Mouse (Mus musculus): Measurements from ENCODE around the gene Cfap58.
A peak's percentile ranks its signal among the peaks of the same experiment; 100 is the strongest.

Cfap58 gene

DNA sequence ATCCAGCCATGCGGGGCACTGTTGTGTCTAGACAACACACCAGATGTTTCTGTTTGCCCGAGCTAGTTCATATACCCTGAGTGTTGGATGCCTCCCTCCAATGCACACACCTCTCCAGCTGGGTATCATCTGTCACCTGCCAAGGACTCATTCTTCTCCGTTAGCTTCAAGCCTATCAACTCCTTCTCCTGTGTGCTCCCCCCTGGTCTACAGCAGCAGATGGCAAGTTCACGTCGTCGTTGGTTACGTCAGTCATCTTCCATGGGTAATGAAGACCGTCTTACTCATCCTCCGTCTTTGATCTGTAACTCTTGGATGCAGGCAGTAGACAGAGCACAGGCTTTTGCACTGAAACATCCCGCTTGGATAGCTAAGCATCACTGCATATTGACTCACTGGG, 42.8 kb downstream of the Cfap58 start:
- DNase-seq, result peak; percentile 19

GRCm38 (mm10) chr19:47985606-47986213, 48.2 kb downstream of the Cfap58 start:
- no peak for DNase-seq

- peak; percentile 44 for DNase-seq
Measured at GRCm38 (mm10) chr19:47987986-47988385, 50.5 kb downstream of the Cfap58 start.

DNA sequence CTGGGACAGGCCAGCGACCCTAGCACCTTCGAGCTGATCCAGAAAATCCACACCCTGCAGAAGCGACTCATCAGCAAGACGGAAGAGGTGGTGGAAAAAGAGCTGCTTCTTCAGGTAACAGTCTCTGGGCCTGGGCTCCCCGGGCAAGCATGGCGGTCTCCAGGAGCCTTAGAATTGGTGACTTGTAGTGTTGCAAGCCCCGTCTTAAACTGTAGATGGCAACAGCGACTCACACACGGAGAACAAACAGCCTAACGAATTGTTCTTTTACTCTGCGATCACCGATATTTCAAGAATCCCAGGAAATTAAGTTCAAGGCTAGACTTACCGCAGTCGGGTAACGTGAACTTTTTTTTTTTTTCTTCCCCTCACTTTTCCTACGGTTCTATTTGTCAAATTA, 51.0 kb downstream of the Cfap58 start:
- DNase-seq, result peak; percentile 77

- peak; percentile 33 for DNase-seq
Measured at GRCm38 (mm10) chr19:47988880-47989574, 51.6 kb downstream of the Cfap58 start.

DNA sequence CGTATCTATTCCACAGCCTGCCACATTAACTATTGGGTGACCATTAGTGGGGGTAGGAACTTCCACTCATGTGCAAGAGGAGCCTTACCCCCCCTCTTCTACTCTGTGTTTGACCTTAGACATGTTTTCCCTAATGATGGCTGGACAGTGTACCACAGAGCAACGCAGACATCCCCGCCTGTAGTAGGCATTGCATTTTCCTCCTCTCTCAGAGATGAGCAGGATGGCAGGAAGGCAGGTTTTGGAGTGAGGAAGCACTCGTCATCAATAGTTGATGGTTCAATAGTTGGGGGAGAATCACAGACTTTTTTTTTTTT, 52.1 kb downstream of the Cfap58 start:
- no peak for DNase-seq

GRCm38 (mm10) chr19:48001240-48001639, 63.8 kb downstream of the Cfap58 start:
- peak; percentile 85 for DNase-seq

- no peak for DNase-seq
Measured at GRCm38 (mm10) chr19:48001774-48002173, 64.3 kb downstream of the Cfap58 start.

DNA sequence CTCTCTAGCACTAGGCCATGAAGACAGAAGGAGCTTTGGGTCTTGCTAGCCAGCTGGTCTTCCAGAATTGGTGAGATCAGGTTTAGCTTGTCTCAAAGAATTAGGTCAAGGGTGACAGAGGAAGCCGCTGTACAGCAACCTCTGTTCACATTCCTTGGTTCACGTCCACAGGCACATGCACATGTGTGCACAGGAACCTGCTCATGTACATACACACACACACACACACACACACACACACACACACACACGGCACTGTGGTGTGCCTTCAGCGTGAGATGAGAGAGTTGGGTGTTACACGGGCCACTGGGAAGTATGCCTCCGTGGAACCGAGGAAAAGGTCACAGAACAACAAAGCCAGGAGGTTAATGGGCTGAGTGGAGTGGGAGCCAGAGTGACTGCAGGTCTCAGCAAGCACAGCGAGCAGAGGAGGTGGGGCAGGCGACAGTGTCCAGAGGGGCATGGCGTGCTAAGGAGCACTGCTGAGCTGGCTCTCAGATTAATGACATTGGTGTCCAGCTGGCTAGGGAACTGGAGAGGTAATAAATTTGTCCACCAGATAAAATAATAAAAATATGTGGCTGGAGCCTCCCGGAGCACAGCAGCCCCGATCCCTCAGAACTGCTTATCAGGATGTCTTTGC, 71.4 kb downstream of the Cfap58 start:
- peak; percentile 66 for DNase-seq

DNA sequence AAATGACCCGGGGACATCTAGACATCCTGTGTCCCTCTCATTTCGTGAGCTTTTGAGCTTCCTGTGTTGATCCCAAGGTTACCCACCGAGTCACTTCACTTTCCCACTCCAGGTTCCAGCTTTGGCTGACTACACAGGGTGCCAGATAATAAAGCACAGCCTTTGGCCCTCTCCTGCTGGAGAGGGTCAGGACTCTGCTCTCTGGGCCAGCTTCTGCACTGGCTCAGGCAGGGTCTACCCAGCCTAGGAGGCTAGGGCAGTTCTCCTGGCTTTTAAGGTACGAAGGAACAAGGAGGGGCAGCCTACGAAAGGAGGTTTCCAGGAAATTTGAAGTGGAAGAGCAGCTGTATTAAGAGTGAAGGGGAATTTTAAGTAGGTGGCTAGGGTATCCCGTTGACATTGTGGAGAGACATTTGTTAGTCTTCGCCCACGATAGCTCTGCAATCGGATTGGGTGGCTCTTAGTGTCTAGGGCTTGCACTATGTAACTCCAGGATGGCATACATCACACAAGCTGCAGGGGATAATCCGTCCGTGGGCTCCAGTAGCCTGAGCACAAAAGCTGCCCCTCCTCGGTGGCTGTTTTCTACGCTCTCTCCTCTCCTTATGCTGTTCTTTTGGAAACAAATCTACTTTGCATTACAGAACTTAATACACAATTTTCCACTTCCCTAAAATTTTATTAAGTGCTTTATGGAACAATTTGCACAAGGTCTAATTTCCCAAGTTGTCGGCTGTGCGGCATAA, 72.3 kb downstream of the Cfap58 start:
- no peak for DNase-seq

DNA sequence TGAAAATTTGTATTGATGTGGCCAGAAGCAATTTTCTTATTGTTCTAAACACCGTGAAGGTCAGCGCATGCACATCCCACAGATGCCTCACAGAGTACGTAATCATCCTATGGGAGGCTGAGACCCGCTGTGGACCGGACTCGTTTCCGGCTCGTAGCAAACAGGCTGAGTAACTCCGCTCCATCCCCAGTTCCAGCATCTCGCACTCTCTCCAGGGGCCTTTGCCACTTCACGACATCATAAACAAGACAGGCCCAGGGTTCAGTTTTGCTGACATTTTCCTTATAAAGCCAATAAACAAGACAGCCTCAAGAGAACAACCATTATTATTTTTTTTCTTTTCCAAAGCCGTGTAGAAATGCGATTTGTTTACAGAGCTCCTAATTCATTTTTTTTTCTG, 82.6 kb downstream of the Cfap58 start:
- DNase-seq, result no peak

DNA sequence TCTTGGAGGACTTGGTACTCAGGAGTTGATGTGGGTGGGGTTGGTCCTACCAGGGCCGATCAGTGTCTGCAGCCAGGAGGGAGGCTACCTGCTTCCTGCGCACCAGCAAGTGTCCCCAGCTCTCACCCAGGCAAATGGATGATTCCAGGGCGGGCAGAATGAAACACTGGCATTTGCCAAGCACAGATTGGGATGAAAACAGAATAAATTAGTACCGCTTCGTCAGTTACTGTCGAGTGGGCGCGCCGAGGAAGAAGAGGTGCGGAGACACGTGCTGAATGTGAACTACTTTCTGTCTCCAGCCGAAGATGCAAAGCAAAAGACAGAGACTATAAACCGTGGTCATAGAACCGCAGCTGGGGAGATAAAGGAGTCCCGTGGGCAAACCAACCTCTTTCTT, 84.0 kb downstream of the Cfap58 start:
- no peak for DNase-seq

DNA sequence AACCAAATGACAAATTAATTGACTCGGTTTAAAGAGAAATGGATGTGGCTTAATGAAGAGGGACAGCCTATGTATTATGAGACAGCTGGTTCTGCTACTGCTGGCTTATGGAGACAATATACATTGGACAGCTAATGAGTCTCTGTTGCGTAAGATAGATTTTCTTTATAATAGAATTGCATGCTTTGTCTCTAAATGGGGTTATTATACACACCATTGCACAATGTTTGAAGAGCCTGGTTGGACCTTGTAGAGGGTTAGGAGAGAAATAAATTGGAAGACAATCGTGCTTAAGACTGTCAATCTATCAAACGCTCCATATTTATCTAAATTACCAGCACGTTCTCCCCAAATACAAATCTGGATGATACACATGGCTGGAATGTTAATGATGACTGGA, 85.3 kb downstream of the Cfap58 start:
- peak; percentile 75 for DNase-seq

- DNase-seq, result no peak
Measured at GRCm38 (mm10) chr19:48023726-48024125, 86.3 kb downstream of the Cfap58 start.

GRCm38 (mm10) chr19:48025366-48025765, 87.9 kb downstream of the Cfap58 start:
- no peak for DNase-seq

GRCm38 (mm10) chr19:48026882-48027281, 89.4 kb downstream of the Cfap58 start:
- DNase-seq, result no peak

GRCm38 (mm10) chr19:48039554-48039953, 102.1 kb downstream of the Cfap58 start:
- DNase-seq, result no peak

GRCm38 (mm10) chr19:48047315-48047714, 109.8 kb downstream of the Cfap58 start:
- DNase-seq, result no peak

DNA sequence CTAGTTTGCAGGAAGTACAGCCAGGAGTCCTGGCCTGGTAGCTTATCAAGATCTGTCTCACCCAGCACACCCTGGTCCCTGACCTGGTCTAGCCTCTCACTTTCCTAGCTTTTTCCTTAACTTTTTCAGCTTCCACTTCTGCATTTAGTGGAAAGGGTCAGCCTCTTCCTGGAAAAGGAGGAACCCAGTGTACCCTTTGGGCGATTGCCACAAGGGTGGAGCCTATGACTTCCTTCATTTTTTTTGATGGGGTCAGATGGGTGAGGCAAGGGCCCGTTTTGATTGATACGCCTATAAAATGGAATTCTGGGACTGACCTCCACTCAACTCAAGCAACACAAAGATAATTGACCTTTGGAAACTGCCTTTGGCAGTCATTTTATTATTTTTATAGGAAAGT, 111.9 kb downstream of the Cfap58 start:
- DNase-seq, result no peak

DNA sequence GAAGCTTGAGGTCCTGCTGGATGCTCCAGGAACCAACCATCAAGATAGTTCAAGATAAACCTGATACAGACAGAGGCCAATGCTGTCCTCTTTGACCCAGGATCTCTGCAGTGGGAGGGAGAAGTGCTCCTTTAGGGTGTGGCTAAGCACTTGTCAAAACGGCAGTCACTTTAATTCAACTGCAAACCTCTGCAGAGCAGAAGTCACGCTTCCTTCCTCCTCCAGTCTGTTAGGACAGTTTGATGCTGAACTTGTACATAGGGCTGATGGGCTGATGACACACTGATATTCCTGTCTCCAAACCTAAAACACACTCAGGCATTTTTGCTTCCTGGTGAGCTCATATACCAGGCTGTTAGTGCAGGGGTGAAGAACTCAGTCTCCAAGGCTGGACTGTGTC, 125.8 kb downstream of the Cfap58 start:
- no peak for DNase-seq

DNA sequence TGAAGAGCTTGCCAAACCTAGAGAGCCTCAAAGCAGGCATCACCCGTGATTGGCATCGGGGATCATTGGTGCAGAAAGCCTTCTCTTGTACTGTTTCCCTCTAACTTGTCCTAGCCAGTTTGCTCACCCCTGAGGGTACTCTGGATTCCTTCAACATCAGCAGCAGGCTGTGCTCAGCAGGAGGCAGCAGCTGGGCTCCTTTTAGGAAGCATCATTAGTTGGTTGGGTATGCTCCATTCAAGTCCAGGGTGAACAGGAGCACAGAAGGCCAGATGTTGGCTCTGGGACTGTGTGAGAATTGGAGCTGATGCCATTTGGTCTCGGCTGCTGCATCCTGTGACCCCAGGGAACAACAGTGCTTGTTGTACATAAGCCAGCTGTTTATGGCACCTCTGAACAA, 142.2 kb downstream of the Cfap58 start:
- DNase-seq, result peak; percentile 56

GRCm38 (mm10) chr19:48081456-48081855, 144.0 kb downstream of the Cfap58 start:
- DNase-seq, result no peak

All from retina, postnatal 1 day (tissue).